In the genomic region with DNA sequence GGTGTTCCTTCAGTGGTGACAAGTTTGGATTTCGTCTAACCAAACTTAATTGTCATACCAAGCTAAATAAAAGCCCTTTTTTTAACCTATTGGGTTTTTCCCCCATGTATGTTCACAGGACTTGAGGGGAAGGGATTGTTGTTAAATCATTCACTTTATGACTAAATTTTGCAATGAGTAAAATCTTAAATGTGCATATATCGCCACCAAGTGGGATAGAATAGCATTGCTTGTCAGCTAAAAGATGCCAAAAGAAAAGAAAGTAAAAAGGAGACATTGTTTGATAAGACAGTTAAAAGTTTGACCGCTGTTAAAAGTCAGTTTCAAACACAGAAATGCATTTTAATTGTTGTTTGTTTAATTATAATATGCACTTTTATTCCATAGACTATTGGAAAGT, we compare ENCODE assay signal across 8 mouse cellular contexts.
DNase-seq lines count a peak whose midpoint lies in the region; ATAC-seq lines count a peak whose summit lies in the region.

No protein-coding gene starts in this region.

- intact Hi-C loops in gastrocnemius, postnatal 14 days (cut with DNase I; ENCODE audit: low total_unique reads) = loop anchor here (10.0 kb wide), 1 partner anchor 284 kb away; no protein-coding TSS in a partner anchor

- DNase-seq in cerebellum, adult 9-10 months = peak; percentile 44
- no peak for DNase-seq in cerebellum, postnatal 25 days
- peak; percentile 41 for DNase-seq in kidney, postnatal 14 days
- no peak for DNase-seq in kidney, adult 18-20 months
- DNase-seq in CD4-positive helper T cell, adult 2 months (ENCODE audit: low read depth, low spot score) = peak; percentile 40
- DNase-seq in adrenal gland, postnatal 25 days = no peak
- DNase-seq in gastrocnemius, postnatal 14 days = no peak

- peak; percentile 68 for ATAC-seq in inflammation-experienced regulatory T-cells, adult 6 months

Comparison
In these comparisons a context has a peak if more than half of its experiments do, and no peak if none do; other contexts are left out.
1. DNase-seq: peak in cerebellum, adult 9-10 months (single experiment), kidney, postnatal 14 days (single experiment) and CD4-positive helper T cell, adult 2 months (single experiment); none in cerebellum, postnatal 25 days (0 of 2), kidney, adult 18-20 months (single experiment), adrenal gland, postnatal 25 days (single experiment) and gastrocnemius, postnatal 14 days (single experiment).